Mouse (Mus musculus) layer of hippocampus, postnatal 36 days (tissue): Measurements from ENCODE around the gene Kcnk4. TPM values are rescaled to one million over a fixed set of nuclear protein-coding genes. Genes with fewer than 3 reads are reported as not detected.

Experiments
- DNase-seq, 2 experiments: peaks; one replicate each; pipeline ENCODE4 v3.0.0; 2022
- total RNA-seq, 2 experiments: library from RNA; stranded (reverse); gene quantifications; 2 replicates each; pipeline ENCODE4 v1.2.3; 2021

Gene Kcnk4
- total RNA-seq, 2 experiments from 2014 or later: 19.8 to 21.7 TPM

GRCm38 (mm10) chr19:6968491-6969271, 34.4 kb upstream of the Kcnk4 start:
- no peak for DNase-seq

GRCm38 (mm10) chr19:6956461-6956860, 22.1 kb upstream of the Kcnk4 start:
- no peak for DNase-seq

- DNase-seq: no peak
Observed at GRCm38 (mm10) chr19:6955424-6955823, 21.1 kb upstream of the Kcnk4 start.

- DNase-seq: no peak
Observed at GRCm38 (mm10) chr19:6954046-6954445, 19.7 kb upstream of the Kcnk4 start.

GRCm38 (mm10) chr19:6952712-6953037, 18.4 kb upstream of the Kcnk4 start:
- DNase-seq: no peak

GRCm38 (mm10) chr19:6951994-6952711, 17.8 kb upstream of the Kcnk4 start:
- peak; percentile 67 to 76 for DNase-seq

GRCm38 (mm10) chr19:6951381-6951968, 17.2 kb upstream of the Kcnk4 start:
- DNase-seq: peak; percentile 94 to 95

- DNase-seq: peak; percentile 64 to 76
Observed at GRCm38 (mm10) chr19:6950613-6951153, 16.4 kb upstream of the Kcnk4 start.

- DNase-seq: no peak
Observed at GRCm38 (mm10) chr19:6949951-6950350, 15.6 kb upstream of the Kcnk4 start.

GRCm38 (mm10) chr19:6949532-6949931, 15.2 kb upstream of the Kcnk4 start:
- no peak for DNase-seq

GRCm38 (mm10) chr19:6948186-6948585, 13.9 kb upstream of the Kcnk4 start:
- no peak for DNase-seq

- DNase-seq: no peak
Observed at GRCm38 (mm10) chr19:6947742-6948141, 13.4 kb upstream of the Kcnk4 start.

GRCm38 (mm10) chr19:6943709-6944108, 9.4 kb upstream of the Kcnk4 start:
- no peak for DNase-seq

GRCm38 (mm10) chr19:6942764-6943163, 8.4 kb upstream of the Kcnk4 start:
- no peak for DNase-seq

GRCm38 (mm10) chr19:6942249-6942691, 8.0 kb upstream of the Kcnk4 start, which contains the start of gene Gpr137:
TSS of gene Gpr137 (minus strand) at chr19:6942480.
- DNase-seq: peak; percentile 93 to 94

GRCm38 (mm10) chr19:6941372-6942248, 7.3 kb upstream of the Kcnk4 start, which contains the start of gene Bad:
TSS of gene Bad (plus strand) at chr19:6941861.
- peak; percentile 93 to 95 for DNase-seq

GRCm38 (mm10) chr19:6940396-6941351, 6.4 kb upstream of the Kcnk4 start:
- DNase-seq: no peak

GRCm38 (mm10) chr19:6939106-6940002, 5.0 kb upstream of the Kcnk4 start:
- DNase-seq: no peak
